Mouse (Mus musculus) embryonic fibroblast, embryonic 13.5 days (primary cell): Measurements from ENCODE around the gene Ylpm1.
A peak's percentile ranks its signal among the peaks of the same experiment; 100 is the strongest.

Experiments
- CTCF ChIP-seq: IDR thresholded peaks from 2 replicates; pipeline ENCODE4 v1.5.1; 2011; ENCODE audit warnings: mild to moderate bottlenecking, control low read depth, low read length, moderate library complexity, borderline replicate concordance; ENCODE audit not compliant: insufficient read depth
- POLR2A ChIP-seq: IDR thresholded peaks from 2 replicates; pipeline ENCODE4 v1.6.1; 2011; ENCODE audit warnings: low read depth, mild to moderate bottlenecking, control low read depth, low read length, moderate library complexity

GRCm38 (mm10) chr12:84996083-84996496, at the start of gene Ylpm1:
- TF ChIP-seq POLR2A (peak; percentile 94), CTCF (peak; percentile 35; the same call in 1 of the 2 replicates)
